Mouse (Mus musculus) thymus, adult 2 months (tissue): ENCODE data around the gene Gabrb2. TPM values are rescaled to one million over a fixed set of nuclear protein-coding genes. Genes with fewer than 3 reads are reported as not detected.

ENCODE experiments used
- DNase-seq: peaks from one replicate; pipeline ENCODE4 v3.0.0; 2021
- H3K27ac ChIP-seq: fragments of 200-500 bp; 2 replicates; pipeline ENCODE4 v1.5.1; 2012; ENCODE audit warnings: low read length, control low read depth; ENCODE audit not compliant: control insufficient read depth, insufficient read depth
- H3K27me3 ChIP-seq: fragments of 200-500 bp; 2 replicates; pipeline ENCODE4 v1.6.1; 2012; ENCODE audit warnings: mild to moderate bottlenecking, low read length, moderate library complexity, mixed read lengths; ENCODE audit not compliant: control insufficient read depth, insufficient read depth
- H3K36me3 ChIP-seq: fragments of 200-500 bp; 2 replicates; pipeline ENCODE4 v1.6.1; 2012; ENCODE audit warnings: mild to moderate bottlenecking, low read length, moderate library complexity; ENCODE audit not compliant: control insufficient read depth, insufficient read depth
- H3K4me1 ChIP-seq: fragments of 200-500 bp; replicated peaks from 2 replicates; pipeline ENCODE4 v1.6.1; 2012; ENCODE audit warnings: low read length; ENCODE audit not compliant: control insufficient read depth, insufficient read depth
- H3K4me3 ChIP-seq: fragments of 200-500 bp; 2 replicates; pipeline ENCODE4 v1.5.1; 2012; ENCODE audit warnings: mild to moderate bottlenecking, low read length, control low read depth, moderate library complexity; ENCODE audit not compliant: control insufficient read depth, insufficient read depth
- CTCF ChIP-seq: fragments of 200-500 bp; IDR thresholded peaks from 2 replicates; pipeline ENCODE4 v1.5.1; 2012; ENCODE audit warnings: mild to moderate bottlenecking, control low read depth, low read length, moderate library complexity, borderline replicate concordance; ENCODE audit not compliant: control insufficient read depth, poor library complexity, insufficient read depth; ENCODE audit errors: extremely low read depth
- POLR2A ChIP-seq: fragments of 200-500 bp; IDR thresholded peaks from 2 replicates; pipeline ENCODE4 v1.6.1; 2012; ENCODE audit warnings: mild to moderate bottlenecking, low read length, control low read depth, moderate library complexity; ENCODE audit not compliant: control insufficient read depth, poor library complexity, insufficient read depth; ENCODE audit errors: extremely low read depth
- WGBS: fragments of 180-500 bp; shearing (Covaris S2); methylation state at CpG from one replicate; pipeline ENCODE4 v1.1.7; 2018; 5-methylcytosine and 5-hydroxymethylcytosine counted together
- polyA plus RNA-seq: library from polyadenylated mRNA; depleted of rRNA; stranded (reverse); fragments of >200 nt; gene quantifications from 2 replicates; pipeline ENCODE4 v1.2.3, GENCODE M21; 2012

The Gabrb2 gene
- polyA plus RNA-seq, 1 experiment, result not detected

- no peaks in the 10 kb centered on the region for H3K36me3 ChIP-seq
- H3K4me1 ChIP-seq, result no peaks in the 10 kb centered on the region
- WGBS, result 95% methylated on average over 1 of the region's 1 CpGs
- no peak overlapping the region for H3K4me3 ChIP-seq
- no peak overlapping the region for H3K27ac ChIP-seq
- no peak for TF ChIP-seq CTCF
- no peak for TF ChIP-seq POLR2A
- DNase-seq, result no peak
- no peaks in the 10 kb centered on the region for H3K27me3 ChIP-seq
Observed at GRCm38 (mm10) chr11:42464136-42464535, 44.6 kb downstream of the Gabrb2 start.

DNA sequence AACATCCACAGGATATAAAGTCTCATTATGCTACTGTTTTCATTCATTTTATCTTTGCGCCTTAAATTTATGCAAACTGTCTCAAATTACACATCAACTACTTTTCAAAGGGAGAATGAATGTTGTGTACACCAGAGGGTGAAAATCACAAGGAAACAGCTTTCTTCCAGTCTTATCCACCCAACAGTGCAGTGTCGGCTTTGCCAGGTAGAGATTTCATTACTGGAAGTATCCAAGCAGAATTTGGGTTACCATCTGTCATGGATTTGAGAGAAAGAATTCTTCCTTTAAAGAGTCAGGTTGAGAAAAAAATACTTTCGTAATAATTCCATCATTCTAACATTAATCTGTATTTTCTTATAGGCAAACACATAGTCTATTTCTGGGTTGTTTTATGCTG is 48.8 kb downstream of the Gabrb2 start:
- no peak for TF ChIP-seq CTCF
- no peak for TF ChIP-seq POLR2A
- Histone ChIP-seq H3K4me1 (no peaks in the 10 kb centered on the region), H3K36me3 (no peaks in the 10 kb centered on the region), H3K27ac (no peak overlapping the region), H3K27me3 (no peaks in the 10 kb centered on the region), H3K4me3 (no peak overlapping the region)
- DNase-seq, result no peak
- 91% methylated on average over 3 of the region's 3 CpGs for WGBS

GRCm38 (mm10) chr11:42474523-42474922 is 55.0 kb downstream of the Gabrb2 start:
- no peak for TF ChIP-seq POLR2A
- no peak for TF ChIP-seq CTCF
- no peak for DNase-seq
- WGBS, result 92% methylated on average over 3 of the region's 3 CpGs

GRCm38 (mm10) chr11:42487625-42488024 is 68.1 kb downstream of the Gabrb2 start:
- Histone ChIP-seq H3K36me3 (no peaks in the 10 kb centered on the region), H3K27me3 (no peaks in the 10 kb centered on the region), H3K4me3 (no peak overlapping the region), H3K4me1 (no peaks in the 10 kb centered on the region), H3K27ac (no peak overlapping the region)
- TF ChIP-seq CTCF, result no peak
- TF ChIP-seq POLR2A, result no peak
- no peak for DNase-seq

More at GRCm38 (mm10) chr11:42474523-42474922, 55.0 kb downstream of the Gabrb2 start:
- Histone ChIP-seq H3K4me1 (no peaks in the 10 kb centered on the region), H3K27me3 (no peaks in the 10 kb centered on the region), H3K4me3 (no peak overlapping the region), H3K36me3 (no peaks in the 10 kb centered on the region), H3K27ac (no peak overlapping the region)

DNA sequence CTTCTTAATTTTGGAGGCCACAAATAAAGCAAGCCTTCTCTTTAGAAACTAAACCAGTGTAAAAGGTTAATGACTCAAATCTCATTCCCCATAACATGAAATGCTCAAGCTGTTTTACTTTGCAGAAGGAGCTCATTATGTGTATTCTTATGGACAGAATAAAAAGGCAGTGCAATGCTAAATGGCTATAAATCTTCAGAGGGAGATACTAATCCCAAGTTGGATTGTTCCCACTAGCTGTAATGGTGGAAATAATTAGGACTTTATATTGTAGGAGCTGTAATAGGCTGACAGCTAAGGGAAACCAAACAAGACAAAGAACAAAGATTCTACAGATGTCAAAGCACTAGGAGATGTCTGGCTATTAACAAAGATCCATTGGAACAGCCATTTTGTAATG is 81.6 kb downstream of the Gabrb2 start:
- no peak for DNase-seq
- Histone ChIP-seq H3K4me1 (no peaks in the 10 kb centered on the region), H3K27me3 (no peaks in the 10 kb centered on the region), H3K27ac (no peak overlapping the region), H3K4me3 (no peak overlapping the region), H3K36me3 (no peaks in the 10 kb centered on the region)
- no peak for TF ChIP-seq POLR2A
- TF ChIP-seq CTCF, result no peak

DNA sequence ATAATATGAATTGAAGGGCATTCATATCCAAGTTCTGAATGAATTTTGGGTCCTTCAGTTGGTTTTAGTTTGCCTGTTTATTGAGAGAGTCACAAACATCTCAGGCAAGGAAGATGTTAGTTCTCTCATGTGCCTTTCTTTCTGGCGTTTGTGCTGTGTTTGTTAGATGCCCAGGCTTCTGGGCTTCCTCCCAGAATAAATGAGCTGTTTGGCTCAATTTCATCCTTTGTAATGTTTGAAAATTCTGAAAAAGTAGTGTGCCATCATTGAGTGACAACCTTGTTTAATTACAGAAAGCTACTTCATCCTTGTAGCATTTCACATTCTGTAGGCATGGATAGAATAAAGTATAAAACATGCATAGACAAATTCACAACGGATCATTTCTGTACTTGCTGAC is 85.9 kb downstream of the Gabrb2 start:
- Histone ChIP-seq H3K4me3 (no peak overlapping the region), H3K4me1 (no peaks in the 10 kb centered on the region), H3K36me3 (no peaks in the 10 kb centered on the region), H3K27ac (no peak overlapping the region), H3K27me3 (no peaks in the 10 kb centered on the region)
- DNase-seq, result no peak
- TF ChIP-seq CTCF, result no peak
- TF ChIP-seq POLR2A, result no peak
- 80% methylated on average over 2 of the region's 2 CpGs for WGBS

GRCm38 (mm10) chr11:42505911-42506310 is 86.4 kb downstream of the Gabrb2 start:
- Histone ChIP-seq H3K36me3 (no peaks in the 10 kb centered on the region), H3K4me3 (no peak overlapping the region), H3K27me3 (no peaks in the 10 kb centered on the region), H3K4me1 (no peaks in the 10 kb centered on the region), H3K27ac (no peak overlapping the region)
- TF ChIP-seq CTCF (no peak), POLR2A (no peak)
- no peak for DNase-seq
- 59% methylated on average over 1 of the region's 1 CpGs for WGBS
